Mouse (Mus musculus) G1E (cell line): ENCODE data around the gene Slc2a10.

ENCODE experiments used
- CTCF ChIP-seq: IDR thresholded peaks from 2 replicates; pipeline ENCODE4 v1.5.1; 2012; ENCODE audit warnings: low read depth, low read length, inconsistent platforms, mixed read lengths
- GATA2 ChIP-seq: IDR thresholded peaks from 2 replicates; pipeline ENCODE4 v1.6.1; 2012; ENCODE audit warnings: low read depth, low read length, inconsistent platforms, borderline replicate concordance
- TAL1 ChIP-seq: conservative IDR thresholded peaks from 2 replicates; pipeline ENCODE4 v1.6.1; 2012; ENCODE audit warnings: low read depth, low read length, inconsistent platforms, mixed read lengths

GRCm38 (mm10) chr2:165456710-165457109 is 46.9 kb upstream of the Slc2a10 start:
- TF ChIP-seq CTCF (no peak), GATA2 (no peak), TAL1 (no peak)
